Mouse (Mus musculus) Patski (cell line): ENCODE measurements around the gene Mbd6. TPM values are rescaled to one million over a fixed set of nuclear protein-coding genes. Genes with fewer than 3 reads are reported as not detected.

Experiments
- ATAC-seq: fragments of 100-300 bp; one replicate; pipeline ENCODE4 v1.8.0; 2021
- CTCF ChIA-PET: fragments of 350-600 bp; sonication (Branson Sonifier 250); formaldehyde crosslinking; loops from one replicate; lab custom pipeline; 2022; ENCODE audit warnings: inconsistent platforms; lab: Charles Lee
- POLR2A ChIA-PET: fragments of 350-600 bp; sonication (Branson Sonifier 250); formaldehyde crosslinking; loops from one replicate; lab custom pipeline; 2022; ENCODE audit warnings: antibody characterized with exemption, inconsistent platforms; lab: Charles Lee
- DNase-seq: peaks from one replicate; pipeline ENCODE4 v3.0.0-alpha.2; 2011; ENCODE audit warnings: low read depth, low spot score
- H3K27me3 ChIP-seq: fragments of 371-371 bp; one replicate; pipeline ENCODE4 v1.5.1; 2021
- CTCF ChIP-seq: fragments of 100-300 bp; IDR thresholded peaks from one replicate; pipeline ENCODE4 v1.5.1; 2021
- in situ Hi-C: fragments of 300-500 bp; cut with MboI; formaldehyde crosslinking; loops from 3 replicates; pipeline ENCODE4 v1.11.1; 2018; ENCODE audit warnings: low pct_unique_long_range_greater_than_20kb, mixed read lengths
- polyA plus RNA-seq: library from polyadenylated mRNA; unstranded; gene quantifications from one replicate; pipeline ENCODE4 v1.2.3, GENCODE M21; 2021

The Mbd6 gene
- 55.1 TPM for polyA plus RNA-seq

GRCm38 (mm10) chr10:127288800-127289572 is at the start of gene Mbd6:
Gene Mbd6 (minus strand): TSS chr10:127289018.
- peak; percentile 54 for DNase-seq
- in situ Hi-C loops = loop anchor here (25.0 kb wide), 2 partner anchors 373 to 748 kb away; partner anchors contain the start of genes Nab2, Naca and Nemp1
- H3K27me3 ChIP-seq = no peaks in the 10 kb centered on the region
- POLR2A ChIA-PET = interaction anchor here (0.7 to 2.5 kb wide), 6 partner anchors 8 to 123 kb away, joined by 3 to 11 read pairs (median 5); no protein-coding TSS in a partner anchor
- peak; percentile 24 for ATAC-seq
- TF ChIP-seq CTCF = no peak
- CTCF ChIA-PET = no interaction called here

GRCm38 (mm10) chr10:127337536-127338099 is 48.8 kb upstream of the Mbd6 start:
- peaks cover 7% of the 10 kb centered on the region for H3K27me3 ChIP-seq
- POLR2A ChIA-PET = interaction anchor here (0.6 kb wide), 1 partner anchor 44 kb away, joined by 5 read pairs; no protein-coding TSS in a partner anchor
- in situ Hi-C loops = no loop called here
- TF ChIP-seq CTCF = no peak
- DNase-seq = no peak
- ATAC-seq = no peak
- CTCF ChIA-PET = interaction anchor here (1.1 to 2.3 kb wide), 5 partner anchors 8 to 175 kb away, joined by 3 to 17 read pairs (median 4); partner anchors contain the start of gene Arhgap9

GRCm38 (mm10) chr10:127336952-127337351 is 48.1 kb upstream of the Mbd6 start:
- TF ChIP-seq CTCF = no peak
- no peak for DNase-seq
- peaks cover 7% of the 10 kb centered on the region for H3K27me3 ChIP-seq
- in situ Hi-C loops = no loop called here
- ATAC-seq = no peak
- ChIA-PET CTCF (no interaction called here), POLR2A (no interaction called here)

- peaks cover 5% of the 10 kb centered on the region for H3K27me3 ChIP-seq
- CTCF ChIA-PET = interaction anchor here (1.2 kb wide), 1 partner anchor 77 kb away, joined by 3 read pairs; no protein-coding TSS in a partner anchor
- POLR2A ChIA-PET = no interaction called here
- no peak for DNase-seq
- TF ChIP-seq CTCF = no peak
- in situ Hi-C loops = no loop called here
- no peak for ATAC-seq
Measured at GRCm38 (mm10) chr10:127335271-127335670, 46.5 kb upstream of the Mbd6 start.

GRCm38 (mm10) chr10:127333152-127333551 is 44.3 kb upstream of the Mbd6 start:
- ChIA-PET POLR2A (interaction anchor here (0.6 kb wide), 1 partner anchor 198 kb away, joined by 5 read pairs; no protein-coding TSS in a partner anchor), CTCF (no interaction called here)
- peaks cover 10% of the 10 kb centered on the region for H3K27me3 ChIP-seq
- TF ChIP-seq CTCF = no peak
- in situ Hi-C loops = no loop called here
- no peak for ATAC-seq
- DNase-seq = no peak

- CTCF ChIA-PET = no interaction called here
- ATAC-seq (no peak), DNase-seq (no peak)
- TF ChIP-seq CTCF = no peak
- in situ Hi-C loops = no loop called here
- H3K27me3 ChIP-seq = peaks cover 10% of the 10 kb centered on the region
- POLR2A ChIA-PET = no interaction called here
Measured at GRCm38 (mm10) chr10:127332211-127332874, 43.5 kb upstream of the Mbd6 start.

- DNase-seq (no peak), ATAC-seq (no peak)
- ChIA-PET CTCF (interaction anchor here (0.8 kb wide), 1 partner anchor 8 kb away, joined by 4 read pairs; no protein-coding TSS in a partner anchor), POLR2A (no interaction called here)
- TF ChIP-seq CTCF = no peak
- in situ Hi-C loops = no loop called here
- peaks cover 18% of the 10 kb centered on the region for H3K27me3 ChIP-seq
Measured at GRCm38 (mm10) chr10:127330212-127330611, 41.4 kb upstream of the Mbd6 start.

- no peak for TF ChIP-seq CTCF
- ATAC-seq (no peak), DNase-seq (no peak)
- ChIA-PET POLR2A (no interaction called here), CTCF (interaction anchor here (0.9 to 2.2 kb wide), 2 partner anchors 11 to 15 kb away, joined by 4 to 11 read pairs; no protein-coding TSS in a partner anchor)
- in situ Hi-C loops = loop anchor here (10.0 kb wide), 1 partner anchor 213 kb away; no protein-coding TSS in a partner anchor
- peaks cover 13% of the 10 kb centered on the region for H3K27me3 ChIP-seq
Measured at GRCm38 (mm10) chr10:127327461-127328145, 38.8 kb upstream of the Mbd6 start.

GRCm38 (mm10) chr10:127326828-127327227 is 38.0 kb upstream of the Mbd6 start:
- ATAC-seq (no peak), DNase-seq (no peak)
- in situ Hi-C loops = loop anchor here (10.0 kb wide), 1 partner anchor 212 kb away; no protein-coding TSS in a partner anchor
- no peak for TF ChIP-seq CTCF
- ChIA-PET POLR2A (interaction anchor here (0.6 kb wide), 1 partner anchor 139 kb away, joined by 3 read pairs; no protein-coding TSS in a partner anchor), CTCF (interaction anchor here (0.9 to 2.2 kb wide), 2 partner anchors 12 to 14 kb away, joined by 4 to 11 read pairs; no protein-coding TSS in a partner anchor)
- peaks cover 13% of the 10 kb centered on the region for H3K27me3 ChIP-seq
